Mouse (Mus musculus): ENCODE results near the gene Bend5. TPM values are rescaled to one million over a fixed set of nuclear protein-coding genes. Genes with fewer than 3 reads are reported as not detected.

The Bend5 gene
- total RNA-seq, 4 experiments from 2014 or later = 5.8 to 9.2 (median 7.8) TPM

- no peak for DNase-seq (ENCODE audit: low spot score)
These were observed 71.4 kb downstream of the Bend5 start for GRCm38 (mm10) chr4:111486187-111486586.

- DNase-seq (ENCODE audit: low spot score) = no peak
These were observed 72.5 kb downstream of the Bend5 start for GRCm38 (mm10) chr4:111487233-111487843.

GRCm38 (mm10) chr4:111493750-111494404 is 79.1 kb downstream of the Bend5 start:
- DNase-seq (ENCODE audit: low spot score) = no peak

GRCm38 (mm10) chr4:111495949-111496348 is 81.1 kb downstream of the Bend5 start:
- peak; percentile 62 for DNase-seq (ENCODE audit: low spot score)

GRCm38 (mm10) chr4:111498751-111499150 is 83.9 kb downstream of the Bend5 start:
- DNase-seq (ENCODE audit: low spot score) = no peak

- no peak for DNase-seq (ENCODE audit: low spot score)
These were observed 86.6 kb downstream of the Bend5 start for GRCm38 (mm10) chr4:111501441-111501840.

GRCm38 (mm10) chr4:111502965-111503727 is 88.3 kb downstream of the Bend5 start:
- DNase-seq (ENCODE audit: low spot score) = no peak

- DNase-seq (ENCODE audit: low spot score) = no peak
These were observed 90.1 kb downstream of the Bend5 start for GRCm38 (mm10) chr4:111504952-111505351.

All from heart, adult 8-10 months (tissue).